ENCODE assay signal across 9 mouse cellular contexts in the genomic region with DNA sequence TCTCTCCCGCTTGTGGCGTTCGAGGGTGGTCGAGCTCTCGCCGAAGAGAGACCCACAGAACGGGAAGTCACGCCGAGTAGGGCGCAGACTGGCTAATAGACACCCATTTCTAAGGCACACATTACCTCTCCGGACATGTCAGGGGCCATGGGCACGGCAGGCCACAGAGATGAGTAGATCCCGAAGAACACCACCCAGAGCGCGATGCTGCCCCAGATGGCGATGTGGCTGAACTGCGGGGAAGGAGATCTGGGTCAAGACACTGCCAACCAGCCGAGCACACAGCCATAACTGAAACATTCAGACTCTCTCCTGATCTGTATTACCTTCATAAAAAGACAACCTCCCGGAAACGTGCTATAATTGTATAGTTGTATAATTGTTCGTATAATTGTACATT. TPM values are rescaled to one million over a fixed set of nuclear protein-coding genes. Genes with fewer than 3 reads are reported as not detected.
A peak's percentile ranks its signal among the peaks of the same experiment; 100 is the strongest.
DNase-seq lines count a peak whose midpoint lies in the region; ATAC-seq and TF ChIP-seq lines count a peak whose summit lies in the region.
"Had no signal": no experiment of that assay in that cellular context is flagged by ENCODE, and none has a peak within 500 bp of the region (broad histone marks: within the 10 kb centered on the region; RNA-seq: fewer than 3 reads in every experiment).

No protein-coding gene starts in this region.

- no peak for TF ChIP-seq POLR2A in cortical plate, adult 2 months (IDR thresholded peaks at IDR 0.05; ENCODE audit: extremely low read depth, insufficient read depth, low read length)

- no peaks in the 10 kb centered on the region for H3K27me3 ChIP-seq in liver, embryonic 14.5 days (ENCODE audit: control insufficient read depth, insufficient read depth, low read length)
- no peaks in the 10 kb centered on the region for H3K27me3 ChIP-seq in liver, embryonic 11.5 days (replicated peaks; ENCODE audit: control insufficient read depth, insufficient read depth, low read length)
- H3K27me3 ChIP-seq: liver, embryonic 15.5 days had no signal

- no peak overlapping the region for H3K9ac ChIP-seq in liver, embryonic 14.5 days (replicated peaks)
- H3K9ac ChIP-seq in liver, embryonic 11.5 days (ENCODE audit: low read depth, low read length) = no peak overlapping the region
- H3K9ac ChIP-seq: liver, embryonic 15.5 days had no signal

- no peak for TF ChIP-seq EP300 in liver, embryonic 14.5 days (IDR thresholded peaks at IDR 0.05; ENCODE audit: low read depth)

- no peak overlapping the region for H3K27ac ChIP-seq in liver, embryonic 14.5 days
- H3K27ac ChIP-seq in liver, embryonic 11.5 days (ENCODE audit: low read depth, low read length) = no peak overlapping the region
- H3K27ac ChIP-seq in cortical plate, adult 2 months (ENCODE audit: insufficient read depth, low read length) = no peak overlapping the region
- H3K27ac ChIP-seq: liver, embryonic 15.5 days had no signal

- 86% methylated on average over 21 of the region's 21 CpGs for WGBS in liver, embryonic 14.5 days (ENCODE audit: insufficient replicate concordance)
- WGBS in liver, embryonic 11.5 days = 82% methylated on average over 21 of the region's 21 CpGs

- intact Hi-C loops in left cerebral cortex, postnatal 36 days (cut with DNase I) = no loop called here

- TF ChIP-seq CTCF in liver, embryonic 14.5 days (IDR thresholded peaks at IDR 0.05; ENCODE audit: low read depth) = peak; percentile 61
- 0 out of 2 replicates have a peak, but pooled peaks have one; percentile 15 for TF ChIP-seq CTCF in cortical plate, adult 2 months (IDR thresholded peaks at IDR 0.05; ENCODE audit: extremely low read depth, insufficient read depth, low read length)

- no peaks in the 10 kb centered on the region for H3K9me3 ChIP-seq in liver, embryonic 14.5 days (ENCODE audit: control insufficient read depth, low read length)
- H3K9me3 ChIP-seq in liver, embryonic 11.5 days (ENCODE audit: control insufficient read depth, low read length) = no peaks in the 10 kb centered on the region
- H3K9me3 ChIP-seq: liver, embryonic 15.5 days had no signal

- no peak overlapping the region for H3K4me3 ChIP-seq in liver, embryonic 14.5 days (ENCODE audit: insufficient read depth in 1 of 2, low read depth in 2 of 2, low read length in 2 of 2)
- no peak overlapping the region for H3K4me3 ChIP-seq in liver, embryonic 11.5 days (ENCODE audit: low read depth, low read length)
- no peak overlapping the region for H3K4me3 ChIP-seq in cortical plate, adult 2 months (ENCODE audit: insufficient read depth, low read length)
- H3K4me3 ChIP-seq: liver, embryonic 15.5 days had no signal

- no peak overlapping the region for H3K4me2 ChIP-seq in liver, embryonic 14.5 days (ENCODE audit: low read depth)
- H3K4me2 ChIP-seq in liver, embryonic 11.5 days = no peak overlapping the region
- H3K4me2 ChIP-seq: liver, embryonic 15.5 days had no signal

- H3K36me3 ChIP-seq in liver, embryonic 14.5 days (replicated peaks; ENCODE audit: control insufficient read depth, insufficient read depth, low read depth) = peaks cover 55% of the 10 kb centered on the region
- H3K36me3 ChIP-seq in liver, embryonic 11.5 days (ENCODE audit: control insufficient read depth, insufficient read depth, low read length) = peaks cover 6% of the 10 kb centered on the region; the same call in 1 of the 2 replicates

- no peak for ATAC-seq in liver, embryonic 14.5 days (ENCODE audit: insufficient read depth)
- ATAC-seq in liver, embryonic 11.5 days (replicated peaks; ENCODE audit: low FRiP score) = no peak; the same call in 1 of the 2 replicates

- DNase-seq in cerebellum, postnatal 14 days = peak; percentile 22 to 47
- DNase-seq in cerebellum, adult 9-11 months = no peak
- DNase-seq in liver, embryonic 14.5 days (ENCODE audit: low read depth in 3 of 3, low spot score in 3 of 3) = no peak
- DNase-seq in liver, embryonic 11.5 days (ENCODE audit: low spot score) = no peak
- DNase-seq in lung, postnatal 14 days = peak; percentile 17
- DNase-seq in urinary bladder, postnatal 10 days (ENCODE audit: low spot score) = no peak
- DNase-seq in left cerebral cortex, postnatal 36 days (ENCODE audit: low spot score in 2 of 2) = no peak

- no peaks in the 10 kb centered on the region for H3K4me1 ChIP-seq in liver, embryonic 14.5 days (replicated peaks; ENCODE audit: control insufficient read depth in 2 of 2, insufficient read depth in 2 of 2, low read length in 1 of 2)
- H3K4me1 ChIP-seq in liver, embryonic 11.5 days (replicated peaks; ENCODE audit: control insufficient read depth, insufficient read depth, low read length) = no peaks in the 10 kb centered on the region
- peaks cover 1% of the 10 kb centered on the region for H3K4me1 ChIP-seq in cortical plate, adult 2 months (ENCODE audit: control insufficient read depth, insufficient read depth, low read length)
- H3K4me1 ChIP-seq: liver, embryonic 15.5 days had no signal

RNA-seq across cellular contexts. Expression of a gene that starts 39.9 kb away (rescaled TPM):
- 0.55 and 0.68 TPM in 2 replicates for polyA plus RNA-seq in liver, embryonic 14.5 days (2012; rRNA removed)
- polyA plus RNA-seq in liver, embryonic 14.5 days (2014; fragmentation: Nextera tagmentation; extraction: Ambion mirVana) = 0.55 and 0.64 TPM in 2 replicates
- polyA plus RNA-seq in liver, embryonic 11.5 days (2014; fragmentation: Nextera tagmentation; extraction: Ambion mirVana) = 20.8 and 22.1 TPM in 2 replicates
- polyA plus RNA-seq in cortical plate, adult 2 months (2012; rRNA removed) = 0.85 and 1.0 TPM in 2 replicates
- 1 to 10 TPM; 1.2 TPM for total RNA-seq in left cerebral cortex, postnatal 36 days (2021)

Comparison
In these comparisons a context has a peak if more than half of its experiments do, and no peak if none do; other contexts are left out.
1. DNase-seq: peak in cerebellum, postnatal 14 days (2 of 2) and lung, postnatal 14 days (single experiment); none in cerebellum, adult 9-11 months (single experiment), liver, embryonic 14.5 days (0 of 3), liver, embryonic 11.5 days (single experiment), urinary bladder, postnatal 10 days (single experiment) and left cerebral cortex, postnatal 36 days (0 of 2).
2. RNA of a gene that starts 39.9 kb away (polyA plus RNA-seq): 20.8 to 22.1 TPM in liver, embryonic 11.5 days; 0.85 to 1.0 TPM in cortical plate, adult 2 months and 0.55 to 0.68 TPM in liver, embryonic 14.5 days; every median in the first group is over 10 times any median in the second.